Mouse (Mus musculus) MEL (cell line): ENCODE data around the gene Dcbld2. TPM values are rescaled to one million over a fixed set of nuclear protein-coding genes. Genes with fewer than 3 reads are reported as not detected.

Experiments used
- DNase-seq: peaks from one replicate; pipeline ENCODE4 v3.0.0; 2011; ENCODE audit warnings: low read depth, low spot score
- H3K27ac ChIP-seq: 2 replicates; pipeline ENCODE4 v1.5.1; 2012; ENCODE audit warnings: low read depth, mild to moderate bottlenecking, control low read depth, low read length, moderate library complexity; ENCODE audit not compliant: control insufficient read depth
- H3K27me3 ChIP-seq, 2 experiments: fragments of 150-350 bp in 1 of 2; sonication (generic) in 1 of 2; 2 replicates each; pipeline ENCODE4 v1.6.1; 2012; ENCODE audit warnings: low read length in 2 of 2, mild to moderate bottlenecking in 2 of 2, improper control_type of control experiment in 1 of 2, moderate library complexity in 1 of 2; ENCODE audit not compliant: insufficient read depth in 2 of 2, control insufficient read depth in 1 of 2
- H3K36me3 ChIP-seq, 2 experiments: 2 replicates each; pipeline ENCODE4 v1.6.1; 2012 to 2014; ENCODE audit warnings: low read length in 2 of 2, improper control_type of control experiment in 1 of 2, inconsistent platforms in 1 of 2, mild to moderate bottlenecking in 1 of 2; ENCODE audit not compliant: insufficient read depth in 2 of 2, control insufficient read depth in 1 of 2
- H3K4me1 ChIP-seq, 2 experiments: fragments of 150-350 bp in 1 of 2; sonication (generic) in 1 of 2; 2 replicates each; pipeline ENCODE4 v1.6.1; 2012; ENCODE audit warnings: low read length in 2 of 2, improper control_type of control experiment in 1 of 2, mild to moderate bottlenecking in 1 of 2; ENCODE audit not compliant: insufficient read depth in 2 of 2, control insufficient read depth in 1 of 2
- H3K4me3 ChIP-seq, 2 experiments: fragments of 150-350 bp in 1 of 2; sonication (generic) in 1 of 2; 2 replicates each; pipeline ENCODE4 v1.5.1; 2012; ENCODE audit warnings: low read depth in 2 of 2, low read length in 2 of 2, mild to moderate bottlenecking in 2 of 2, moderate library complexity in 2 of 2, control low read depth in 1 of 2, improper control_type of control experiment in 1 of 2; ENCODE audit not compliant: control insufficient read depth in 1 of 2, insufficient read depth in 1 of 2
- H3K79me2 ChIP-seq: 2 replicates; pipeline ENCODE4 v1.6.1; 2012; ENCODE audit warnings: mild to moderate bottlenecking, low read length, moderate library complexity; ENCODE audit not compliant: control insufficient read depth, poor library complexity, insufficient read depth
- H3K9ac ChIP-seq: 2 replicates; pipeline ENCODE4 v1.6.1; 2012; ENCODE audit warnings: low read depth, mild to moderate bottlenecking, control low read depth, low read length, moderate library complexity; ENCODE audit not compliant: control insufficient read depth, poor library complexity, severe bottlenecking
- H3K9me3 ChIP-seq: fragments of 150-350 bp; sonication (generic); replicated peaks from 2 replicates; pipeline ENCODE4 v1.6.1; 2012; ENCODE audit warnings: mild to moderate bottlenecking, low read length, improper control_type of control experiment, moderate library complexity; ENCODE audit not compliant: insufficient read depth
- CHD1 ChIP-seq: IDR thresholded peaks from 2 replicates; pipeline ENCODE4 v1.6.1; 2012; ENCODE audit warnings: low read depth, mild to moderate bottlenecking, inconsistent platforms, low read length, improper control_type of control experiment
- E2F4 ChIP-seq: IDR thresholded peaks from 2 replicates; pipeline ENCODE4 v1.6.1; 2011; ENCODE audit warnings: low read depth, low read length, improper control_type of control experiment, borderline replicate concordance
- ELF1 ChIP-seq: IDR thresholded peaks from 2 replicates; pipeline ENCODE4 v1.6.1; 2014; ENCODE audit warnings: low read depth, mild to moderate bottlenecking, inconsistent platforms, low read length, improper control_type of control experiment, moderate library complexity
- HCFC1 ChIP-seq: IDR thresholded peaks from 2 replicates; pipeline ENCODE4 v1.6.1; 2012; ENCODE audit warnings: low read depth, mild to moderate bottlenecking, inconsistent platforms, low read length, improper control_type of control experiment, moderate library complexity
- KAT2A ChIP-seq: conservative IDR thresholded peaks from 2 replicates; pipeline ENCODE4 v1.6.1; 2012; ENCODE audit warnings: low read depth, low read length, improper control_type of control experiment, inconsistent platforms
- MAFK ChIP-seq: IDR thresholded peaks from 2 replicates; pipeline ENCODE4 v1.6.1; 2011; ENCODE audit warnings: low read depth, mild to moderate bottlenecking, low read length, improper control_type of control experiment, borderline replicate concordance
- MAZ ChIP-seq: IDR thresholded peaks from 2 replicates; pipeline ENCODE4 v1.6.1; 2012; ENCODE audit warnings: low read depth, mild to moderate bottlenecking, inconsistent platforms, low read length, improper control_type of control experiment
- MEF2A ChIP-seq: IDR thresholded peaks from 2 replicates; pipeline ENCODE4 v1.6.1; 2014; ENCODE audit warnings: low read depth, mild to moderate bottlenecking, inconsistent platforms, low read length, improper control_type of control experiment; ENCODE audit not compliant: poor library complexity, insufficient replicate concordance, severe bottlenecking; ENCODE audit errors: extremely low read depth
- MYC ChIP-seq: IDR thresholded peaks from 2 replicates; pipeline ENCODE4 v1.6.1; 2011; ENCODE audit warnings: low read depth, mild to moderate bottlenecking, low read length, improper control_type of control experiment, moderate library complexity
- POLR2AphosphoS2 ChIP-seq: IDR thresholded peaks from 2 replicates; pipeline ENCODE4 v1.6.1; 2011; ENCODE audit warnings: low read length, improper control_type of control experiment
- POLR2AphosphoS5 ChIP-seq: IDR thresholded peaks from 2 replicates; pipeline ENCODE4 v1.6.1; 2012; ENCODE audit warnings: low read depth, borderline replicate concordance, mild to moderate bottlenecking, inconsistent platforms, low read length, moderate library complexity, mixed read lengths
- TBP ChIP-seq: IDR thresholded peaks from 2 replicates; pipeline ENCODE4 v1.8.0; 2011; ENCODE audit warnings: low read depth, low read length, improper control_type of control experiment
- TCF12 ChIP-seq: IDR thresholded peaks from 2 replicates; pipeline ENCODE4 v1.6.1; 2014; ENCODE audit warnings: low read depth, mild to moderate bottlenecking, inconsistent platforms, low read length, improper control_type of control experiment, moderate library complexity
- USF1 ChIP-seq: IDR thresholded peaks from 2 replicates; pipeline ENCODE4 v1.6.1; 2014; ENCODE audit warnings: low read depth, mild to moderate bottlenecking, inconsistent platforms, low read length, improper control_type of control experiment, moderate library complexity
- USF2 ChIP-seq, 2 experiments: IDR thresholded peaks; 2 replicates each; pipeline ENCODE4 v1.6.1; 2011 to 2012; ENCODE audit warnings: improper control_type of control experiment in 2 of 2, low read length in 2 of 2, borderline replicate concordance in 1 of 2, inconsistent platforms in 1 of 2, low read depth in 1 of 2, mild to moderate bottlenecking in 1 of 2; ENCODE audit not compliant: insufficient read depth in 1 of 2
- ZC3H11A ChIP-seq: IDR thresholded peaks from 2 replicates; pipeline ENCODE4 v1.6.1; 2012; ENCODE audit warnings: low read depth, mild to moderate bottlenecking, inconsistent platforms, low read length, improper control_type of control experiment
- ZNF384 ChIP-seq: IDR thresholded peaks from 2 replicates; pipeline ENCODE4 v1.6.1; 2012; ENCODE audit warnings: low read depth, mild to moderate bottlenecking, inconsistent platforms, low read length, improper control_type of control experiment
- polyA plus RNA-seq, 2 experiments: library from polyadenylated mRNA; stranded (reverse) in 1 of 2; unstranded in 1 of 2; fragments of >175 nt in 1 of 2; fragments of >200 nt in 1 of 2; gene quantifications; 2 replicates each; pipeline versions ENCODE4 v1.2.1 to v1.2.4; 2012; ENCODE audit warnings: low replicate concordance in 2 of 2, low read depth in 1 of 2; ENCODE audit not compliant: insufficient read length in 2 of 2, insufficient read depth in 1 of 2, missing spikeins in 1 of 2
- total RNA-seq: library from RNA; depleted of rRNA; stranded (reverse); fragments of 300-350 nt; gene quantifications from 2 replicates; pipeline ENCODE4 v1.2.3, GENCODE M21; 2012

Gene Dcbld2
- total and polyA plus RNA-seq, 3 experiments, result 3.5 to 9.4 TPM; not detected in 1

GRCm38 (mm10) chr16:58408062-58408486, at the start of gene Dcbld2 (continued):
- no peak; the same call in 1 of the 2 replicates for TF ChIP-seq TCF12
- TF ChIP-seq ZC3H11A, result no peak

GRCm38 (mm10) chr16:58377170-58377569, 31.1 kb upstream of the Dcbld2 start:
- H3K4me1 ChIP-seq, result no peaks in the 10 kb centered on the region
- TF ChIP-seq USF1 (no peak), TBP (no peak), ELF1 (no peak), MYC (no peak), ZNF384 (no peak), KAT2A (no peak), E2F4 (no peak), MAFK (no peak), USF2 (IDR thresholded peaks at IDR 0.05; ENCODE audit: borderline replicate concordance in 1 of 2, insufficient read depth in 1 of 2, low read depth in 1 of 2, low read length in 2 of 2) (no peak), MAZ (no peak)

GRCm38 (mm10) chr16:58377756-58378503, 30.3 kb upstream of the Dcbld2 start:
- no peak for DNase-seq
- H3K4me3 ChIP-seq, result no peak overlapping the region
- no peak overlapping the region for H3K27ac ChIP-seq
- no peaks in the 10 kb centered on the region for H3K4me1 ChIP-seq
- no peaks in the 10 kb centered on the region for H3K79me2 ChIP-seq
- H3K27me3 ChIP-seq, result peaks cover 3 to 4% of the 10 kb centered on the region in 2 experiments; a peak in 2 of 4 replicates
- no peak overlapping the region for H3K9ac ChIP-seq
- H3K36me3 ChIP-seq, result no peaks in the 10 kb centered on the region
- no peaks in the 10 kb centered on the region for H3K9me3 ChIP-seq
- TF ChIP-seq POLR2AphosphoS2, result no peak
- TF ChIP-seq MAZ, result no peak
- TF ChIP-seq ZNF384, result no peak
- TF ChIP-seq HCFC1, result no peak
- no peak for TF ChIP-seq MEF2A
- no peak for TF ChIP-seq POLR2AphosphoS5
- TF ChIP-seq CHD1, result no peak
- TF ChIP-seq TCF12, result no peak

More at GRCm38 (mm10) chr16:58377170-58377569, 31.1 kb upstream of the Dcbld2 start:
- no peaks in the 10 kb centered on the region for H3K9me3 ChIP-seq
- no peak overlapping the region for H3K4me3 ChIP-seq
- no peaks in the 10 kb centered on the region for H3K36me3 ChIP-seq
- no peak for DNase-seq
- H3K27ac ChIP-seq, result no peak overlapping the region
- no peaks in the 10 kb centered on the region for H3K79me2 ChIP-seq
- no peak overlapping the region for H3K9ac ChIP-seq
- peaks cover 3 to 4% of the 10 kb centered on the region in 2 experiments; a peak in 2 of 4 replicates for H3K27me3 ChIP-seq
